Mouse (Mus musculus) heart, postnatal 36 days (tissue): ENCODE measurements at regions not wholly inside any gene's neighbourhood (a gene's known extent, or its start where the extent isn't known, plus 50 kb on each side); places are given as distances from the start of the nearest gene placed in this dataset.

Source experiments
- DNase-seq, 2 experiments: peaks; one replicate each; pipeline ENCODE4 v3.0.0; 2021 to 2022
- intact Hi-C: fragments of 180-260 bp; cut with DNase I; formaldehyde crosslinking; loops from one replicate; pipeline ENCODE4 v1.15.1; 2025

- no peak for DNase-seq
- intact Hi-C loops = no loop called here
Measured at GRCm38 (mm10) chr5:58394277-58394676, 676.5 kb downstream of the Pcdh7 start.

GRCm38 (mm10) chr5:58428265-58428664 lies 710.5 kb downstream of the Pcdh7 start:
- intact Hi-C loops = no loop called here
- DNase-seq = peak; percentile 4 to 5

GRCm38 (mm10) chr5:58436432-58436831 lies 718.7 kb downstream of the Pcdh7 start:
- intact Hi-C loops = no loop called here

More at GRCm38 (mm10) chr5:58436432-58436831, 718.7 kb downstream of the Pcdh7 start:
- no peak for DNase-seq
